Mouse (Mus musculus) kidney, adult 18-20 months (tissue): ENCODE data around the gene Met.
A peak's percentile ranks its signal among the peaks of the same experiment; 100 is the strongest.

Source experiments
- DNase-seq: peaks from one replicate; pipeline ENCODE4 v3.0.0; 2021

The Met gene

GRCm38 (mm10) chr6:17463434-17464280 lies at the start of gene Met:
Met (plus strand) TSS chr6:17463800.
- peak; percentile 85 for DNase-seq

GRCm38 (mm10) chr6:17418226-17418625 lies 45.4 kb upstream of the Met start:
- no peak for DNase-seq

DNA sequence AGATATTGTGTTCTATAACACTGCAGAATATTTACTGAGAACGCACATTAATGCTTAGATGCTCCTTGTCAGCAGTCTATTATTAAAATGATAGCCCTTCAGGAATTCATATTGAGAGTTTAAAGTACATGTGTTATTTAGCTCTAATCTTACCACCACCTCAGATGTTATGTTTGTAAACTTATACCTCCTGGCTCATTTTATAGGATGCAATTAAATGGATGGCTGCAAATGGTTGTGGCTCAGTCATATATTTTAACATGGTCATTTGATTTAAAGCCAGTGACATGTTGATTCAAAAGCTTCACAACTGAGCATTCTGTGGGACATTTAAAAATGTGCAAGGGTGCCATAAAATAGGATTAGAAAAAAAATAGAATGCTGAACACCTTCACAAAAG lies 41.2 kb upstream of the Met start:
- no peak for DNase-seq

DNA sequence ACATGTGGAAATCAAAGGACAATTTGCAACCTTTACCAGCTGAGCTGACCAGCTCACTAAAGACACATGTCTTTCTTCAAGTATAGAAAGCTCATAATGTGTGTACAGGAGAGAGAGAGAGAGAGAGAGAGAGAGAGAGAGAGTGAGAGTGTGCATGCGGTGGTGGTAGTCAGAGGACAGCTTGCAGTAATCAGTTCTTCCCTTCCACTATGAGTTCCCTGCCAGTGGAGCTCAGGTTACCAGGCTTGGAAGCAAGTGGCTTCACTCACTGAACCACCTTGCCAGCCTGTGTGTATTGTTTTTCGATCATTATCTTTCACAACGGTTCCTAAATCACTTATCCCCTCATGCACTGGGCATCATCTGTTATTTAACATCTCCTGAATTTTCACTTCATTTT lies 34.6 kb upstream of the Met start:
- no peak for DNase-seq

- DNase-seq, result no peak
These were observed 34.0 kb upstream of the Met start for GRCm38 (mm10) chr6:17429611-17430010.

DNA sequence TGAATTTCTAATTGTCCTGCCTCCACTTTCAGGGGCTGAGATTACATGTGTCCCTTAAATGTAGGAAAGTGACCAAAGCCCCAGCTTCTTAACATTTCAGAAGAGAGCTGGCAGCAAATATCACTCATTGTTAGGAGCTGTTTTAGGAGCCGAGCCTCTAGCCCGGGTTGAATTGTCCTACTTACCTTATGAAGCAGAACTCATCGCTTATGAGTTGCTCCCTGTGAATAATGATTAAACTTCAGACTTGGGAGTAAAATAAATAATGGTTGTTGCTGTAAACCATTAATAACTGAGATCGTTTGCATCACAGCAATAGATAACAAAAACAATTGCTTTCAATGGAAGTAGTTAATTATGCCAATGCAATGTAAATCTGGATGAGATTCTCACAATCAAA lies 20.3 kb upstream of the Met start:
- DNase-seq, result no peak

GRCm38 (mm10) chr6:17451305-17451704 lies 12.3 kb upstream of the Met start:
- DNase-seq, result no peak

GRCm38 (mm10) chr6:17455116-17455515 lies 8.5 kb upstream of the Met start:
- DNase-seq, result no peak

- peak; percentile 30 for DNase-seq
These were observed 4.0 kb upstream of the Met start for GRCm38 (mm10) chr6:17459561-17459960.

DNA sequence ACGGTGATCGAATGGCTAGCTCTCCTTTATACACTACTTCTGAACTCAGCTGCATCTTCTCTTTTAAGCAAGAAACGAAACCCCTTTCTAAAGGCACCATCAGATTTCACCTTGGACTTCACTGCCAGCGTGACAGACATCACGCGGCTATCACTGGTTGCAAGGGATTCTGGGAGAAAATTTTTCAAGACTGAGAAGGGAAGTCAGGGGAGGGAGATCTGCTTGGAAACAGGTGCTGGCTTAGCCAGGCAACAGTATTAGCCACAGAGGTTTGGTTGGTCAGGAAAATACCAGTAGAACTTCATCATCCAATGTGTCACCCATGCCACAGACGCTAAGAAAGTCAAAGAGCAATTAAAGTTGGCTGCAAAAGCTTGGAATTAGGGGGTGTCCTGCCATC lies 2.2 kb upstream of the Met start:
- DNase-seq, result no peak

GRCm38 (mm10) chr6:17464281-17465025 lies 853 bp downstream of the Met start:
- peak; percentile 41 for DNase-seq

- DNase-seq, result no peak
These were observed 2.9 kb downstream of the Met start for GRCm38 (mm10) chr6:17466526-17466925.

DNA sequence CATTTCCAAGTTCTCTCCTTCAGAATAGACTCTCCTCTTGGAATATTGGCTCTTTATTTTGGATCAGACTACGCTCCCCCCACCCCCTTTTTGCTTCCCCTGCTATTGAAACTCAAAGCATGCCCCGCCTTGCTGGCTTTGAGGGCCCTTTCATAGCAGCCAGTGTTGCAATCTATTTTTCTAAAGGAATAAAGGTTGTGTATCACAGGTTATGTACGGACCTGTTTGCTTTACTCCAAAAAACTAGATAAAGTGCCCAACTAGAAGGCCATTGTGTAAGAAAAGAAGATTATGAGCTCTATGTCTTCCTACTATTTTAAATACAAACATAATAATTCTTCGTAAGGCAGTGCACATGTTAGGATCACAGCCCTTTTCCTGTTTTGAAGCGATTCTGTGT lies 5.4 kb downstream of the Met start:
- DNase-seq, result no peak

DNA sequence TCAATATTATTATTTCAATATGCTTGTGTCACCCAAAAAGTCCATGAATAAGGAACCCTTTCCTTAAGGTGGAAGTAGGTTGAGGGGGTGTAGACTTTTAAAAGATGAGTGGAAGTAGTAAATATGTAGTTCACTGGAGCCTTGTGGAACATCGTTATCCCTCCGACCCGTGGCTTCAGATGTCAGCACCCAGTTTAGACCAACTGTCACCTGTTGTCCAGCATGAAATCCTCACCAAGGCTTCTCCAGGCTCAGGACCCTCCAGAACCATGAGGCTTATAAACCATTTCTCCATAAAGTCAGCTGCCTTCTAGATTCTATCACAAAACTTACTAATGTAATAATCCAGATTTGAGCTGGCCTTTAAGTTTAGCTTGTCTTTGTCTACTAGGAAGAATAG lies 9.5 kb downstream of the Met start:
- no peak for DNase-seq

GRCm38 (mm10) chr6:17477823-17478222 lies 14.2 kb downstream of the Met start:
- no peak for DNase-seq

- DNase-seq, result no peak
These were observed 14.7 kb downstream of the Met start for GRCm38 (mm10) chr6:17478252-17478651.

DNA sequence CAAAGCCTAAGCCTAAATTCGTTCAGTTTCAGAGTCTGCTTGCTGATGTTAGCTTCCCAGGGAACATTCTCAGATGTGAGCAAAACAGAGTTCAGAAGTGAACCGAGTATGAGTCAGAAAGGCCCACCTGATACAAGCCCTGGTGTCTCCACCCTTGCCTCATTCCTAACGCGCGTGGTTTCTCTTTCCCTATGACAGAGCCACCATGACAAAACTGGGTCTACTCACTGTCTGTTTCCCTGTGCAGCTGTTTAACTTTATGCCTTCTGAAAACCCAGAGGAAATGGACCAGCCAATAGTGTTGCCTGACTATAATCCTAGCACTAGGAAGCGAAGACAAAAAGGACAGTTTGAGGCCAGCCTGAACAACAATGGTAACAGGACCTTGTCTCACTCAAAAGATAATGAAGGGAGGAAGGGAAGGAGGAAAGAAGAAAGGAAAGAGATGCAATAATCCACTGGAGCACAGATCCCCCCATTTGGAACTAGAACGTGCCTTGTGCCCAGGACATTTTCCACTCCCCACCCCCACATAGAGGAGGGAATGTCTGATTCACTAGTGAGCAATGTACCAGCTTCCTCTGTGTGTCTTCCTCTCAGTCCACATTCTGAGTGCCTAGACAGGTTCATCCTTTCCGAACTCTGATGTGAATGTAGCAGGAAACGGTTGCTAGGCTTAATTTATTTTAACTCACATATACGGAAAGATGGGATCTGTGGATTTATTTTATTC lies 15.4 kb downstream of the Met start:
- DNase-seq, result no peak

GRCm38 (mm10) chr6:17481068-17481467 lies 17.5 kb downstream of the Met start:
- no peak for DNase-seq

DNA sequence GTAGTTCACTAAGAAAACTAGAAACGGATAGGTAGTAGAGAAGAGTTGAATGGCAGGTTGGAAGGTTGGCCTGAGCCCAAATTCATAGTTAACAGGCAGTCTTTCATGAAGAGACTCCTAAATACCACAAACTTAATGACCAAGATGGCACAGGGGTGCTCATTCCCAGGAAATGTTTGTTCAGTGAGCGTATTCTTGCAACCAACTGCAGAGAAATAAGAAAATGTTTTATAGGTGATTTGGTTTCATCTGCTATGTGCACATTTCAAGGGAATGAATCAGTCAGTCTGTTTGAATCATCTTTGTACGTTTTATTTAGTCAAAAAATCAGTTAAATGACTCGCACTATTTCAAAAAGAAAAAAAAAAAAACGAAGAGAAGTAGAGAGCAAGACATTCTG lies 21.6 kb downstream of the Met start:
- no peak for DNase-seq

DNA sequence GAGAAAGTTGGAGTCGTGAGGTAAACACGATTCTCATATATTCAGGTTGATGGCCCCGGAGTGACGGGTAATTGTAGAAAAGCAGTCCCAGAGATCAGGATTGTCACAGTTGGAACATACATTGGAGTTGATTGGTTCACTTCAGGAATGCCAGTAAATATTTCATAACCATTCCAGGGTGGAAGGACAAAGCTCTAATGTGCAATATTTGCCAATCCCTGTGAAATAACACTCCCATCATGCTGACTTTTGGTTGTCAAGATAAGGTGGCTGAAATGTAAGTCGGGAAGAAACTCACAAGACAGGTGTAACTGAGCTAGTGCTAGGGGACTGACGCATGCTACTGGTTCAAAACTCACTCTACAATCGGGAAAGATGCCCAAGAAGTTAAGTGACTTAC lies 22.2 kb downstream of the Met start:
- no peak for DNase-seq

DNA sequence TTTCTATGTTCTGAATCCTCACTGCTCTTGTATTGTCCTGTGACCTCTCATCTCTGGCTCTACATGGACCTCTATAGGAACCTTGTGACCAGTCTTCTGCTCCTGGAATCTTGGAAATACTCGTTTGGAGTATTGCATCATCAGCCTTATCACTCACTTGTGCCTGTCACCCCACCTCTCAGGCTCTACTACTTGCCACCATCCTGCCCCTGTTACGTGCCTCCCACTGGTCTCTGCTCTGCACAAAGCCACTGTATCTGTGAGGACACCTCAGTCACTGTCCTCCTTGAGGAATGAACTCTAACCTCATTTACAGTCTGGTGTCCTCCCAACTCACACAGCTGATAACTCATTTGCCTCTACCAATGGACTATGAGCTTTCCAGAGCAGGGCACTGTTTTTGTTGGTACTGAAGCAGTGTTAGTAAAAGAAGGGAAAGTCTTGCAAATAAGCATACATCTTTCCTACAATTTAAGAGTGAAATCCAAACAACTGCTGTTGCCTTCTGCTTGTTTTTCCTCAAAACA lies 24.8 kb downstream of the Met start:
- no peak for DNase-seq

DNA sequence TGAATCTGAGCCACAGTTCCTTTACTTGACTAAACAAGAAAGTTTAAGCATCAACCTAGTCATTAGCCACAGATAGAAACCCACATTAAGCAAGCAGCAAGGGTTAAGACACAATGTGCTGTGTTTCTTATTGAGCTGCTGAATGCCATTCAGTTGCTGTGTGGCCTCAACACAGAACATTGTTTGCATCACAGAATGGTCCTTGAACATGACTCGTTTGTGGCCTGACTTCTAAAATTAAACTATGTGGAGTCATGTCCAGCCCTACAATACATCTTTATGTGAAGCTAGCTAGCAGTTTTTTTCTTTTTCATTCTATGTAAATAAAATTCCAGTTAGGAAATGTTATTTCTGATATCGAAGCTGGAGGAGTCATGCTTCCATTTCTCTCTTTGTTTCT lies 27.2 kb downstream of the Met start:
- DNase-seq, result no peak

GRCm38 (mm10) chr6:17491502-17491901 lies 27.9 kb downstream of the Met start:
- DNase-seq, result no peak
